In genomic region chr3:102158759-102159422, GRCm38 (mm10) we compare ENCODE assay signal across 13 mouse cellular contexts. TPM values are rescaled to one million over a fixed set of nuclear protein-coding genes. Genes with fewer than 3 reads are reported as not detected.
DNase-seq lines count a peak whose midpoint lies in the region; ATAC-seq and TF ChIP-seq lines count a peak whose summit lies in the region.
"Had no signal": no experiment of that assay in that cellular context is flagged by ENCODE, and none has a peak within 500 bp of the region (broad histone marks: within the 10 kb centered on the region; RNA-seq: fewer than 3 reads in every experiment).

No protein-coding gene starts in this region.

- no peak overlapping the region for H3K9ac ChIP-seq in forebrain, embryonic 15.5 days (replicated peaks)
- no peak overlapping the region for H3K9ac ChIP-seq in forebrain, postnatal 0 days
- no peak overlapping the region for H3K9ac ChIP-seq in kidney, embryonic 15.5 days
- H3K9ac ChIP-seq in liver, embryonic 15.5 days: no peak overlapping the region
- H3K9ac ChIP-seq: limb, embryonic 13.5 days had no signal

- no peak for DNase-seq in forebrain, postnatal 0 days
- DNase-seq in kidney, adult 18-20 months: no peak
- DNase-seq in ES-CJ7 (ENCODE audit: low read depth, low spot score): peak; percentile 80
- DNase-seq in frontal cortex, postnatal 36 days (ENCODE audit: low spot score in 2 of 2): no peak
- DNase-seq in spleen, postnatal 4 days (ENCODE audit: low spot score in 2 of 2): no peak
- DNase-seq: cerebellum, adult 11-12 months; gastrocnemius, postnatal 36 days had no signal

- no peak overlapping the region for H3K27ac ChIP-seq in forebrain, embryonic 15.5 days (replicated peaks)
- no peak overlapping the region for H3K27ac ChIP-seq in forebrain, postnatal 0 days (ENCODE audit: low read depth, low read length)
- H3K27ac ChIP-seq in kidney, embryonic 15.5 days: 0 out of 2 replicates have a peak overlapping the region, but pooled peaks have one; percentile 4
- 0 out of 2 replicates have a peak overlapping the region, but pooled peaks have one; percentile 45 for H3K27ac ChIP-seq in liver, embryonic 15.5 days (replicated peaks)
- H3K27ac ChIP-seq: limb, embryonic 13.5 days had no signal

- ATAC-seq in forebrain, embryonic 15.5 days (replicated peaks): 0 out of 2 replicates have a peak, but pooled peaks have one; percentile 32
- no peak for ATAC-seq in forebrain, postnatal 0 days
- peak; percentile 13; the same call in 1 of the 2 replicates for ATAC-seq in kidney, embryonic 15.5 days (replicated peaks; ENCODE audit: low FRiP score)
- ATAC-seq in liver, embryonic 15.5 days (ENCODE audit: insufficient read depth): 0 out of 2 replicates have a peak, but pooled peaks have one; percentile 11
- ATAC-seq: activated CD4-positive, CD25-positive, alpha-beta regulatory T cell, adult 4 months had no signal

- no peak overlapping the region for H3K4me2 ChIP-seq in forebrain, embryonic 15.5 days (replicated peaks)
- no peak overlapping the region for H3K4me2 ChIP-seq in forebrain, postnatal 0 days (ENCODE audit: low read depth)
- H3K4me2 ChIP-seq in kidney, embryonic 15.5 days: no peak overlapping the region
- H3K4me2 ChIP-seq in liver, embryonic 15.5 days: peak overlapping the region; percentile 31
- H3K4me2 ChIP-seq: limb, embryonic 13.5 days had no signal

- no peaks in the 10 kb centered on the region for H3K9me3 ChIP-seq in forebrain, embryonic 15.5 days
- no peaks in the 10 kb centered on the region for H3K9me3 ChIP-seq in forebrain, postnatal 0 days (ENCODE audit: low read length)
- H3K9me3 ChIP-seq in kidney, embryonic 15.5 days (replicated peaks): no peaks in the 10 kb centered on the region
- no peaks in the 10 kb centered on the region for H3K9me3 ChIP-seq in liver, embryonic 15.5 days (replicated peaks)
- H3K9me3 ChIP-seq: limb, embryonic 13.5 days had no signal

- H3K27me3 ChIP-seq in forebrain, embryonic 15.5 days: no peaks in the 10 kb centered on the region
- H3K27me3 ChIP-seq in forebrain, postnatal 0 days (ENCODE audit: insufficient read depth, low read length): no peaks in the 10 kb centered on the region
- H3K27me3 ChIP-seq in kidney, embryonic 15.5 days: no peaks in the 10 kb centered on the region
- H3K27me3 ChIP-seq in liver, embryonic 15.5 days: no peaks in the 10 kb centered on the region
- H3K27me3 ChIP-seq: limb, embryonic 13.5 days had no signal

- 74% methylated on average over 14 of the region's 14 CpGs for WGBS in forebrain, embryonic 15.5 days
- WGBS in forebrain, postnatal 0 days: 68% methylated on average over 14 of the region's 14 CpGs
- 68% methylated on average over 14 of the region's 14 CpGs for WGBS in kidney, embryonic 15.5 days
- WGBS in liver, embryonic 15.5 days (ENCODE audit: insufficient replicate concordance): 66% methylated on average over 14 of the region's 14 CpGs

- TF ChIP-seq CTCF in forebrain, postnatal 0 days (IDR thresholded peaks at IDR 0.05; ENCODE audit: low read depth): no peak

- H3K36me3 ChIP-seq in forebrain, embryonic 15.5 days: no peaks in the 10 kb centered on the region
- no peaks in the 10 kb centered on the region for H3K36me3 ChIP-seq in forebrain, postnatal 0 days (ENCODE audit: insufficient read depth)
- peaks cover 60% of the 10 kb centered on the region for H3K36me3 ChIP-seq in kidney, embryonic 15.5 days
- H3K36me3 ChIP-seq in liver, embryonic 15.5 days (replicated peaks): peaks cover 90% of the 10 kb centered on the region

- H3K4me1 ChIP-seq in forebrain, embryonic 15.5 days: 0 out of 2 replicates have a peak, but pooled peaks cover 4% of the 10 kb centered on the region
- H3K4me1 ChIP-seq in forebrain, postnatal 0 days (ENCODE audit: insufficient read depth): no peaks in the 10 kb centered on the region
- peaks cover 23% of the 10 kb centered on the region for H3K4me1 ChIP-seq in kidney, embryonic 15.5 days
- H3K4me1 ChIP-seq in liver, embryonic 15.5 days (replicated peaks): peaks cover 59% of the 10 kb centered on the region

- H3K4me3 ChIP-seq in forebrain, embryonic 15.5 days: no peak overlapping the region
- H3K4me3 ChIP-seq in forebrain, postnatal 0 days (ENCODE audit: low read depth, low read length): no peak overlapping the region
- H3K4me3 ChIP-seq in kidney, embryonic 15.5 days (replicated peaks): no peak overlapping the region
- H3K4me3 ChIP-seq in liver, embryonic 15.5 days (replicated peaks): no peak overlapping the region
- H3K4me3 ChIP-seq: erythroblast, embryonic 14.5 days; limb, embryonic 13.5 days had no signal

RNA-seq across cellular contexts. Expression of gene Vangl1, which starts 45.6 kb away (rescaled TPM):
- 4.0 and 5.1 TPM in 2 replicates for polyA plus RNA-seq in forebrain, embryonic 15.5 days (2015; fragmentation: Nextera tagmentation; extraction: Ambion mirVana)
- total RNA-seq in forebrain, postnatal 0 days (2014; rRNA removed): 6.5 TPM in 2 replicates
- 3.5 and 5.7 TPM in 2 replicates for polyA plus RNA-seq in forebrain, postnatal 0 days (2015; fragmentation: Nextera tagmentation; extraction: Ambion mirVana)
- polyA plus RNA-seq in kidney, embryonic 15.5 days (2015; fragmentation: Nextera tagmentation; extraction: Ambion mirVana): 19.6 and 23.5 TPM in 2 replicates
- polyA plus RNA-seq in liver, embryonic 15.5 days (2015; fragmentation: Nextera tagmentation; extraction: Ambion mirVana): 57.8 and 65.1 TPM in 2 replicates
- polyA plus RNA-seq: activated CD4-positive, CD25-positive, alpha-beta regulatory T cell, adult 4 months had no signal

Comparison
In these comparisons a context has a peak if more than half of its experiments do, and no peak if none do; other contexts are left out.
1. H3K27ac ChIP-seq: peak in kidney, embryonic 15.5 days (single experiment) and liver, embryonic 15.5 days (single experiment); none in forebrain, embryonic 15.5 days (single experiment) and forebrain, postnatal 0 days (single experiment).